ENCODE assay signal across 23 mouse cellular contexts in the genomic region with DNA sequence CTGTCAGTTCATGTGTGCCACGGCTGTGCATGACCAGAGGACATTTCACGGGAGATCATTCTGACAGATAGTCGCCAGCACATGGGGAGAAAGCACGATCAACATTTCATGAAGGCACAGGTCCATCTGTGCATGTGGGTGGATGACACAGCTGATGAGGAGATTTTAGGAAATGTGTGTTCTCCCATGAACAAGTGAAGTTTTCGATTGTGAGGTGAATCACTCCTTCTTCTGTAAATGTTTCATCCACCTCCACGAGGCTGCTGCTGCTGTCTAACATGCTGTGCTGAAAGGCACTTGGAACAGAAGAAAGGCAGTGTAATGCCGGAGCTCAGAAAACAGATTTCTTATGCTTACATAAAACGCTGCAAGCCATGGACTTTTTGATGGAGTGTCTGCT.
A peak's percentile ranks its signal among the peaks of the same experiment; 100 is the strongest.
DNase-seq lines count a peak whose midpoint lies in the region; ATAC-seq lines count a peak whose summit lies in the region.
"Had no signal": no experiment of that assay in that cellular context is flagged by ENCODE, and none has a peak within 500 bp of the region (broad histone marks: within the 10 kb centered on the region; RNA-seq: fewer than 3 reads in every experiment).

No protein-coding gene starts in this region.

- no peaks in the 10 kb centered on the region for H3K36me3 ChIP-seq in neural tube, embryonic 15.5 days
- H3K36me3 ChIP-seq: embryonic facial prominence, embryonic 13.5 days; forebrain, embryonic 15.5 days; heart, embryonic 12.5 days; intestine, embryonic 15.5 days; kidney, embryonic 15.5 days; lung, embryonic 15.5 days; midbrain, embryonic 12.5 days; neural tube, embryonic 13.5 days had no signal

- 86% methylated on average over 8 of the region's 8 CpGs for WGBS in neural tube, embryonic 15.5 days

- H3K27me3 ChIP-seq in neural tube, embryonic 15.5 days (replicated peaks): no peaks in the 10 kb centered on the region
- H3K27me3 ChIP-seq: embryonic facial prominence, embryonic 13.5 days; forebrain, embryonic 15.5 days; heart, embryonic 12.5 days; intestine, embryonic 15.5 days; kidney, embryonic 15.5 days; lung, embryonic 15.5 days; midbrain, embryonic 12.5 days; neural tube, embryonic 13.5 days; Patski had no signal

- no peak overlapping the region for H3K9ac ChIP-seq in neural tube, embryonic 15.5 days (replicated peaks)
- H3K9ac ChIP-seq: embryonic facial prominence, embryonic 13.5 days; forebrain, embryonic 15.5 days; heart, embryonic 12.5 days; hindbrain, embryonic 14.5 days; intestine, embryonic 15.5 days; kidney, embryonic 15.5 days; liver, embryonic 14.5 days; lung, embryonic 15.5 days; midbrain, embryonic 12.5 days; neural tube, embryonic 13.5 days had no signal

- H3K4me2 ChIP-seq in neural tube, embryonic 15.5 days: no peak overlapping the region
- H3K4me2 ChIP-seq: embryonic facial prominence, embryonic 13.5 days; forebrain, embryonic 15.5 days; heart, embryonic 12.5 days; hindbrain, embryonic 14.5 days; intestine, embryonic 15.5 days; kidney, embryonic 15.5 days; lung, embryonic 15.5 days; midbrain, embryonic 12.5 days; neural tube, embryonic 13.5 days had no signal

- H3K4me1 ChIP-seq in neural tube, embryonic 15.5 days: no peaks in the 10 kb centered on the region
- H3K4me1 ChIP-seq: embryonic facial prominence, embryonic 13.5 days; forebrain, embryonic 15.5 days; heart, embryonic 12.5 days; intestine, embryonic 15.5 days; kidney, embryonic 15.5 days; lung, embryonic 15.5 days; midbrain, embryonic 12.5 days; neural tube, embryonic 13.5 days had no signal

- no peak for ATAC-seq in neural tube, embryonic 15.5 days (ENCODE audit: low FRiP score)
- ATAC-seq: forebrain, embryonic 15.5 days; intestine, embryonic 15.5 days; Patski had no signal

- DNase-seq in frontal cortex, adult 2 months (ENCODE audit: extremely low spot score in 1 of 2, low spot score in 1 of 2): peak; percentile 71 to 79
- DNase-seq in frontal cortex, postnatal 36 days (ENCODE audit: low spot score in 2 of 2): peak; percentile 62 to 71
- peak; percentile 19 to 55 for DNase-seq in layer of hippocampus, postnatal 14 days (ENCODE audit: low spot score in 2 of 2)
- peak; percentile 50 to 89 for DNase-seq in left cerebral cortex, postnatal 25 days (ENCODE audit: low spot score in 2 of 2)
- no peak for DNase-seq in lung, postnatal 25 days (ENCODE audit: low spot score)
- no peak for DNase-seq in cerebellum, postnatal 10 days
- DNase-seq: adrenal gland, adult 8-10 months; cerebellum, postnatal 14 days; heart, postnatal 14 days; kidney, postnatal 4 days; thymus, postnatal 25 days had no signal

- no peak overlapping the region for H3K4me3 ChIP-seq in neural tube, embryonic 15.5 days (replicated peaks)
- H3K4me3 ChIP-seq: embryonic facial prominence, embryonic 13.5 days; forebrain, embryonic 15.5 days; heart, embryonic 12.5 days; intestine, embryonic 15.5 days; kidney, embryonic 15.5 days; lung, embryonic 15.5 days; midbrain, embryonic 12.5 days; neural tube, embryonic 13.5 days had no signal

- intact Hi-C loops in left cerebral cortex, postnatal 25 days (cut with DNase I): no loop called here

- no peak overlapping the region for H3K27ac ChIP-seq in neural tube, embryonic 15.5 days (replicated peaks)
- H3K27ac ChIP-seq: embryonic facial prominence, embryonic 13.5 days; forebrain, embryonic 15.5 days; hindbrain, embryonic 14.5 days; intestine, embryonic 15.5 days; kidney, embryonic 15.5 days; liver, embryonic 14.5 days; lung, embryonic 15.5 days; midbrain, embryonic 12.5 days; neural tube, embryonic 13.5 days had no signal

- no peaks in the 10 kb centered on the region for H3K9me3 ChIP-seq in neural tube, embryonic 15.5 days (replicated peaks)
- H3K9me3 ChIP-seq: embryonic facial prominence, embryonic 13.5 days; forebrain, embryonic 15.5 days; heart, embryonic 12.5 days; intestine, embryonic 15.5 days; kidney, embryonic 15.5 days; lung, embryonic 15.5 days; midbrain, embryonic 12.5 days; neural tube, embryonic 13.5 days had no signal

Comparison
In these comparisons a context has a peak if more than half of its experiments do, and no peak if none do; other contexts are left out.
1. DNase-seq: peak in frontal cortex, adult 2 months (2 of 2), frontal cortex, postnatal 36 days (2 of 2), layer of hippocampus, postnatal 14 days (2 of 2) and left cerebral cortex, postnatal 25 days (2 of 2); none in lung, postnatal 25 days (single experiment) and cerebellum, postnatal 10 days (0 of 2).